Mouse (Mus musculus): Measurements from ENCODE around the gene Akap6. TPM values are rescaled to one million over a fixed set of nuclear protein-coding genes. Genes with fewer than 3 reads are reported as not detected.
A peak's percentile ranks its signal among the peaks of the same experiment; 100 is the strongest.

The Akap6 gene
- polyA plus RNA-seq, 1 experiment from 2014 or later = 2.0 TPM

- peaks cover 3% of the 10 kb centered on the region; the same call in 1 of the 2 replicates for H3K9me3 ChIP-seq (replicated peaks; ENCODE audit: control insufficient read depth, low read length)
- ATAC-seq (ENCODE audit: insufficient read depth, low FRiP score) = no peak
- 83% methylated on average over 3 of the region's 3 CpGs for WGBS
- H3K4me3 ChIP-seq (replicated peaks; ENCODE audit: low read length) = no peak overlapping the region
- no peaks in the 10 kb centered on the region for H3K36me3 ChIP-seq (ENCODE audit: control insufficient read depth, insufficient read depth, low read length)
- no peak overlapping the region for H3K4me2 ChIP-seq (ENCODE audit: low read depth, low read length)
- no peak overlapping the region for H3K9ac ChIP-seq (ENCODE audit: low read length)
- no peak overlapping the region for H3K27ac ChIP-seq (ENCODE audit: low read length)
- H3K4me1 ChIP-seq (ENCODE audit: control insufficient read depth, insufficient read depth, low read length) = no peaks in the 10 kb centered on the region
- H3K27me3 ChIP-seq (ENCODE audit: control insufficient read depth, insufficient read depth, low read length) = no peaks in the 10 kb centered on the region
Measured at GRCm38 (mm10) chr12:52861922-52862321, 162.7 kb downstream of the Akap6 start.

GRCm38 (mm10) chr12:52868000-52868624 is 168.9 kb downstream of the Akap6 start:
- Histone ChIP-seq H3K4me2 (ENCODE audit: low read depth, low read length) (peak overlapping the region; percentile 32), H3K36me3 (ENCODE audit: control insufficient read depth, insufficient read depth, low read length) (no peaks in the 10 kb centered on the region), H3K27me3 (ENCODE audit: control insufficient read depth, insufficient read depth, low read length) (no peaks in the 10 kb centered on the region), H3K4me1 (ENCODE audit: control insufficient read depth, insufficient read depth, low read length) (no peaks in the 10 kb centered on the region; the same call in 1 of the 2 replicates), H3K9ac (ENCODE audit: low read length) (no peak overlapping the region), H3K27ac (ENCODE audit: low read length) (peak overlapping the region; percentile 49; the same call in 1 of the 2 replicates), H3K4me3 (replicated peaks; ENCODE audit: low read length) (0 out of 2 replicates have a peak overlapping the region, but pooled peaks have one; percentile 6), H3K9me3 (replicated peaks; ENCODE audit: control insufficient read depth, low read length) (peaks cover 3% of the 10 kb centered on the region; the same call in 1 of the 2 replicates)
- WGBS = 23% methylated on average over 8 of the region's 8 CpGs
- 0 out of 2 replicates have a peak, but pooled peaks have one; percentile 25 for ATAC-seq (ENCODE audit: insufficient read depth, low FRiP score)

DNA sequence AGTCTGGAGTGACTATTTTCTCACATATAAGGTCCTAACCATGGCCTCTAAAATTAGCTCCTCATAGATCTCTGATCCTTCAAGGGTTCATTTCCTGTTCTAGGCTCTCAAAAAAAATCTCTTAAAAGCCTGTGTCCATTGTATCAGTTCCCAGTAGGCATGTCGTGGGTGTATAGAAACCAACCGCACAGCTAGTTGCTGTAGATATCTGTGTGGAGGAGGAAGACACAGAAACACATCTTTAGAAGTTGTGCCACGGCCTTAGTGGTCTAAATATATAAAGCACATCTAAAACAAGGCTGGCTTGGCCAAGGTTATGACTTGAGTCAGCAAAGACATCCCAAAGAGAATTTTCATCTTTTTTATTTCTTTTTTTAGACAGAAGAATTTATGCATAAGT is 172.4 kb downstream of the Akap6 start:
- Histone ChIP-seq H3K4me3 (replicated peaks; ENCODE audit: low read length) (no peak overlapping the region), H3K4me2 (ENCODE audit: low read depth, low read length) (no peak overlapping the region), H3K36me3 (ENCODE audit: control insufficient read depth, insufficient read depth, low read length) (no peaks in the 10 kb centered on the region), H3K9me3 (replicated peaks; ENCODE audit: control insufficient read depth, low read length) (no peaks in the 10 kb centered on the region), H3K27ac (ENCODE audit: low read length) (no peak overlapping the region), H3K9ac (ENCODE audit: low read length) (no peak overlapping the region), H3K27me3 (ENCODE audit: control insufficient read depth, insufficient read depth, low read length) (no peaks in the 10 kb centered on the region), H3K4me1 (ENCODE audit: control insufficient read depth, insufficient read depth, low read length) (no peaks in the 10 kb centered on the region; the same call in 1 of the 2 replicates)
- ATAC-seq (ENCODE audit: insufficient read depth, low FRiP score) = no peak
- WGBS = 70% methylated on average over 3 of the region's 3 CpGs

DNA sequence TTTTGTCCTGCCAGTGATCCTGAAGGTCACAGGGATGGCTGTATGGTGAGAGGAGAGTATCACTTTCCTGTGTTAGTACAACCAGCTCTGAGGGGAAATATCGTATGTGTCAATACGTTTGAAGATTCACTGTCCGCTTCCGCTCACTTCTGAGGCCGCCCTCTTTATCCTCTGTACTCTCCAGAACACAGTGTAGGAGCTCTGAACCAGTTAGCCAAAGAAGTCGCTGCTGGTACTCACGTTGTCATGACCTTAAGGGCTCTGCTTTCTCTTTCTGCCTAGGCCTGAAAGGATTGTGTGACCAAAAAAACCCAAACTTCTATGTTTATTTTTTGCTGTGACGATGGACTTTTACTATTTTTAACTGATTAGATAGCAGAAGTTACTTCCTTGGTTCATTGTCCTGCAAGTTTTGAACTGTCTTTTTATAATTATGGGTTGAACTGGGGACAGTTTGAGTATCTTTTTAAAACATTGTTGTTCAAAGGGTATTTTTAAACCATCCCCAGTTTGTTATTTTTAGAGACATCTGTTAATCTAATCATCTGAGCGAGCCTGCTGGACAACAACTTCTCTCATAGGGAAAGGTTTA is 175.2 kb downstream of the Akap6 start:
- H3K4me1 ChIP-seq (ENCODE audit: control insufficient read depth, insufficient read depth, low read length) = 0 out of 2 replicates have a peak, but pooled peaks cover 2% of the 10 kb centered on the region
- ATAC-seq (ENCODE audit: insufficient read depth, low FRiP score) = no peak
- H3K9me3 ChIP-seq (replicated peaks; ENCODE audit: control insufficient read depth, low read length) = no peaks in the 10 kb centered on the region
- no peaks in the 10 kb centered on the region for H3K36me3 ChIP-seq (ENCODE audit: control insufficient read depth, insufficient read depth, low read length)
- H3K4me3 ChIP-seq (replicated peaks; ENCODE audit: low read length) = no peak overlapping the region
- 64% methylated on average over 9 of the region's 9 CpGs for WGBS
- no peak overlapping the region for H3K9ac ChIP-seq (ENCODE audit: low read length)
- no peak overlapping the region for H3K27ac ChIP-seq (ENCODE audit: low read length)
- H3K27me3 ChIP-seq (ENCODE audit: control insufficient read depth, insufficient read depth, low read length) = no peaks in the 10 kb centered on the region
- no peak overlapping the region for H3K4me2 ChIP-seq (ENCODE audit: low read depth, low read length)

GRCm38 (mm10) chr12:52876065-52876464 is 176.9 kb downstream of the Akap6 start:
- no peaks in the 10 kb centered on the region for H3K9me3 ChIP-seq (replicated peaks; ENCODE audit: control insufficient read depth, low read length)
- H3K4me3 ChIP-seq (replicated peaks; ENCODE audit: low read length) = no peak overlapping the region
- no peaks in the 10 kb centered on the region for H3K27me3 ChIP-seq (ENCODE audit: control insufficient read depth, insufficient read depth, low read length)
- no peak overlapping the region for H3K4me2 ChIP-seq (ENCODE audit: low read depth, low read length)
- ATAC-seq (ENCODE audit: insufficient read depth, low FRiP score) = no peak
- no peak overlapping the region for H3K27ac ChIP-seq (ENCODE audit: low read length)
- 0 out of 2 replicates have a peak, but pooled peaks cover 2% of the 10 kb centered on the region for H3K4me1 ChIP-seq (ENCODE audit: control insufficient read depth, insufficient read depth, low read length)
- H3K9ac ChIP-seq (ENCODE audit: low read length) = no peak overlapping the region
- H3K36me3 ChIP-seq (ENCODE audit: control insufficient read depth, insufficient read depth, low read length) = no peaks in the 10 kb centered on the region
- WGBS = 63% methylated on average over 4 of the region's 4 CpGs

DNA sequence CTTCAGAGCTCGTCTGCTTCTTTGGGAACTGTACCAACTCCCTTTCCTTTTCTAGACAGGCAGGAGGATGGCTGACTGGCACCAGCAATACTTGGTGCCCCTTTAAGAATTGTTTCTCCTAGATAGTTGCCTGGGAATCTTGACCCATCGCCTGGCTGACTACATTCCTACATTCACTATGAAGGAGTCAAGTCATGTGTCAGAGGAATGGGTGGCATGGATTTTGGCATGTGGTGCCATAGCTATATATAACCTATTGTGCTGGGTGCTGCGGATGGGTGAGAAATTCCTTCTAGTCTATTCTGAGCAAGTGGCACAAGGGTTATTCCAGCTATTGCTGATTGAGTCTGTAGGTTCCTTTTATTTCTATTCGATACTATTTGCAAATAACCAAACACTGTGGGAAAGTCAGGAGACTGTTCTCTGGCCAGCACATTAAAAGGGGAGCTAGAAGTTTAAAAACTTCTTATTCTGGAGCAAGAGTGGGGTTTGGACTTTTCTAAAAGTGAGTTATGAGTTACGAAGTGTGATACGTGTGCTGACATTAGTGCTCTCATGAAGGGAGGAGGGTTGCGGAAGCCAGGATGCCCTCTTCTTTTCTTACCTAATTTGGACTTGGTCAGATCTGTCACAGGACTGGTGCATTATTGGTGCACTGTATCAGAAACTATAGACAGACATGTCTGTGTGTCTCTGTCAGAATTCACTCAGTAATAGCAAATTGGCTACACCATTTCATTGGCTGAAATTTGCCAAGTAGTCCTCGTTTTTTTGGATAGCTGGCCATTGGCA is 178.0 kb downstream of the Akap6 start:
- ATAC-seq (ENCODE audit: insufficient read depth, low FRiP score) = no peak
- WGBS = 85% methylated on average over 8 of the region's 8 CpGs
- no peak overlapping the region for H3K27ac ChIP-seq (ENCODE audit: low read length)

GRCm38 (mm10) chr12:52879324-52879723 is 180.1 kb downstream of the Akap6 start:
- Histone ChIP-seq H3K27ac (ENCODE audit: low read length) (no peak overlapping the region), H3K9me3 (replicated peaks; ENCODE audit: control insufficient read depth, low read length) (no peaks in the 10 kb centered on the region), H3K9ac (ENCODE audit: low read length) (no peak overlapping the region), H3K4me3 (replicated peaks; ENCODE audit: low read length) (no peak overlapping the region), H3K4me2 (ENCODE audit: low read depth, low read length) (no peak overlapping the region), H3K4me1 (ENCODE audit: control insufficient read depth, insufficient read depth, low read length) (0 out of 2 replicates have a peak, but pooled peaks cover 2% of the 10 kb centered on the region), H3K36me3 (ENCODE audit: control insufficient read depth, insufficient read depth, low read length) (no peaks in the 10 kb centered on the region), H3K27me3 (ENCODE audit: control insufficient read depth, insufficient read depth, low read length) (no peaks in the 10 kb centered on the region)
- ATAC-seq (ENCODE audit: insufficient read depth, low FRiP score) = no peak
- WGBS = 52% methylated on average over 8 of the region's 8 CpGs

More for the DNA sequence above, 178.0 kb downstream of the Akap6 start:
- Histone ChIP-seq H3K27me3 (ENCODE audit: control insufficient read depth, insufficient read depth, low read length) (no peaks in the 10 kb centered on the region), H3K9me3 (replicated peaks; ENCODE audit: control insufficient read depth, low read length) (no peaks in the 10 kb centered on the region), H3K36me3 (ENCODE audit: control insufficient read depth, insufficient read depth, low read length) (no peaks in the 10 kb centered on the region), H3K4me3 (replicated peaks; ENCODE audit: low read length) (no peak overlapping the region), H3K4me2 (ENCODE audit: low read depth, low read length) (no peak overlapping the region), H3K4me1 (ENCODE audit: control insufficient read depth, insufficient read depth, low read length) (0 out of 2 replicates have a peak, but pooled peaks cover 2% of the 10 kb centered on the region), H3K9ac (ENCODE audit: low read length) (no peak overlapping the region)

GRCm38 (mm10) chr12:52892519-52892918 is 193.3 kb downstream of the Akap6 start:
- no peak for ATAC-seq (ENCODE audit: insufficient read depth, low FRiP score)
- Histone ChIP-seq H3K9ac (ENCODE audit: low read length) (no peak overlapping the region), H3K36me3 (ENCODE audit: control insufficient read depth, insufficient read depth, low read length) (no peaks in the 10 kb centered on the region), H3K4me2 (ENCODE audit: low read depth, low read length) (no peak overlapping the region), H3K27me3 (ENCODE audit: control insufficient read depth, insufficient read depth, low read length) (no peaks in the 10 kb centered on the region), H3K27ac (ENCODE audit: low read length) (no peak overlapping the region), H3K4me1 (ENCODE audit: control insufficient read depth, insufficient read depth, low read length) (no peaks in the 10 kb centered on the region), H3K9me3 (replicated peaks; ENCODE audit: control insufficient read depth, low read length) (no peaks in the 10 kb centered on the region), H3K4me3 (replicated peaks; ENCODE audit: low read length) (no peak overlapping the region)
- 67% methylated on average over 7 of the region's 7 CpGs for WGBS
